Mouse (Mus musculus) midbrain, postnatal 0 days (tissue): ENCODE results near the gene Gm20388. TPM values are rescaled to one million over a fixed set of nuclear protein-coding genes. Genes with fewer than 3 reads are reported as not detected.
A peak's percentile ranks its signal among the peaks of the same experiment; 100 is the strongest.

Experiments
- ATAC-seq: fragments of 200-750 bp; cut with Nextera tagmentation; 2 replicates; pipeline ENCODE4 v1.8.0; 2017; ENCODE audit warnings: moderate number of reproducible peaks, mild to moderate bottlenecking, moderate TSS enrichment, moderate library complexity; ENCODE audit not compliant: low FRiP score
- DNase-seq: peaks from one replicate; pipeline ENCODE4 v3.0.0-alpha.2; 2015; ENCODE audit warnings: low spot score
- H3K27ac ChIP-seq: fragments of 300-500 bp; sonication (generic); 2 replicates; pipeline ENCODE4 v1.5.1; 2014; ENCODE audit warnings: low read depth, mild to moderate bottlenecking, low read length, mixed read lengths
- H3K27me3 ChIP-seq: fragments of 300-500 bp; sonication (generic); 2 replicates; pipeline ENCODE4 v1.6.1; 2014; ENCODE audit warnings: low read length, control low read depth, mixed read lengths; ENCODE audit not compliant: insufficient read depth
- H3K36me3 ChIP-seq: fragments of 300-500 bp; sonication (generic); 2 replicates; pipeline ENCODE4 v1.6.1; 2014; ENCODE audit warnings: low read length, control low read depth, mixed read lengths; ENCODE audit not compliant: insufficient read depth
- H3K4me1 ChIP-seq: fragments of 300-500 bp; sonication (generic); 2 replicates; pipeline ENCODE4 v1.6.1; 2014; ENCODE audit warnings: mild to moderate bottlenecking, control low read depth, antibody characterized with exemption, low read length, mixed read lengths; ENCODE audit not compliant: insufficient read depth
- H3K4me2 ChIP-seq: fragments of 300-500 bp; sonication (generic); 2 replicates; pipeline ENCODE4 v1.6.1; 2014; ENCODE audit warnings: low read depth, mild to moderate bottlenecking, low read length, mixed read lengths; ENCODE audit not compliant: poor library complexity, severe bottlenecking
- H3K4me3 ChIP-seq: fragments of 300-500 bp; sonication (generic); 2 replicates; pipeline ENCODE4 v1.5.1; 2014; ENCODE audit warnings: low read depth, mild to moderate bottlenecking, low read length, moderate library complexity
- H3K9ac ChIP-seq: fragments of 300-500 bp; sonication (generic); replicated peaks from 2 replicates; pipeline ENCODE4 v1.6.1; 2014; ENCODE audit warnings: mild to moderate bottlenecking, low read length, moderate library complexity, mixed read lengths; ENCODE audit not compliant: poor library complexity, severe bottlenecking
- H3K9me3 ChIP-seq: fragments of 300-500 bp; sonication (generic); 2 replicates; pipeline ENCODE4 v1.6.1; 2016; ENCODE audit warnings: low read length, control low read depth
- CTCF ChIP-seq: IDR thresholded peaks from 2 replicates; pipeline ENCODE4 v1.5.1; 2016; ENCODE audit warnings: antibody characterized with exemption, mild to moderate bottlenecking
- WGBS: fragments of 180-500 bp; shearing (Covaris S2); extraction: QIAGEN DNeasy Blood & Tissue Kit; methylation state at CpG from one replicate; pipeline ENCODE4 v1.1.7; 2014; 5-methylcytosine and 5-hydroxymethylcytosine counted together
- polyA plus RNA-seq: library from polyadenylated mRNA; unstranded; fragments of >200 nt; fragmentation: Nextera tagmentation; extraction: Ambion mirVana; gene quantifications from 2 replicates; pipeline ENCODE4 v1.2.1, GENCODE M21; 2015
- total RNA-seq: library from RNA; depleted of rRNA; stranded (reverse); fragments of >200 nt; gene quantifications from 2 replicates; pipeline ENCODE4 v1.2.3, GENCODE M21; 2014

The Gm20388 gene
- total and polyA plus RNA-seq, 2 experiments from 2014 or later, result 74.2 TPM; not detected in 1

DNA sequence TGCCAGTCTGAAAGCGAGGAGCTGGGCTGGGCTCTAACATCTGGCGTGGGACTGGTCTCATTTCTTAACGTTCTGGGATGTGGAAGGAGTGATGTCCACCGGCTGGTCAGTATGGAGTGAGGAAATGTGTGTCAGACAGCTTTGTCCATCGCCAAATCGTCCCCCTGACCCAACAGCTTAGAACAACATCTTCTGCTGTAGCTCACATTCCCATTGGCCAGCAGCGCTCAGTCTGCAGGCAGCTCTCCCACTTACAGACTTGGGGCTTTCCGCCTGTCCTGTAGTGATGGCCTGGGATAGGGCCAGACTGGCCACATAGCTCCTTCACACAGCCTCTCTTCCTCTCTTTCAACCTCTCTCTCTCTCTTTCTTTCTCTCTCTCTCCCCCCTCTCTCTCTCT lies 1568.5 kb downstream of the Gm20388 start:
- Histone ChIP-seq H3K36me3 (no peaks in the 10 kb centered on the region), H3K27me3 (peaks cover 10% of the 10 kb centered on the region), H3K27ac (no peak overlapping the region), H3K4me1 (no peaks in the 10 kb centered on the region; the same call in 1 of the 2 replicates), H3K4me2 (no peak overlapping the region), H3K4me3 (no peak overlapping the region), H3K9me3 (no peaks in the 10 kb centered on the region), H3K9ac (no peak overlapping the region)
- DNase-seq (no peak), ATAC-seq (no peak)
- WGBS, result 85% methylated on average over 8 of the region's 8 CpGs
- TF ChIP-seq CTCF, result no peak

DNA sequence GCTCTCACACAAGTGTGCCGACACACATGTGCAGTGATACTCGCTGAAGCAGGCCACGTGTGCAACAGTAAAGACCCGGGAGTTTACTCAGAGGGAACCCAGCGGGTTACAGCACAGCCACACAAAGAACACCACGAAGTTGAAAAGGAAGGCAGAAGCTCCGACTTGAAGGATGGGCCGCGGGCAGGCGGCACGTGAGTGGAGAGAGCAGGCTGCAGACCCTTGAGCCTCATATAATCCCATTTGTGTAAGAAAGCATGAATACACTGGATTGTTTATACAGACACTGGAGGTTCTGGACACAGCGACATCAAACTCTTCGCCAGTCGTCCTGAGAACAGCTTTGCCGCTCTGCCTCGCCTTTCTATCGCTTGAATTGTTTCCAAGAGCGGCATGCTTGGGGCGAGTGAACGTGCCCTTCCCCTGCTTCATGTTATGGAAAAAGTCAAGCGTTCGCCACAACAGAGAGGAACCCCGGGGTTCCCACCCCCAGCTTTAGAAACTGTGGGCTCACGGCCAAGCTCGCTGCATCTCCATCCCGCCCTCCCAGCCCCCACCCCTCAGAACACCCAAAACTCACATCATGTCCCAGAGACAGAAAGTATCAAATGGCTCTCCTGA lies 1569.9 kb downstream of the Gm20388 start:
- H3K4me1 ChIP-seq, result no peaks in the 10 kb centered on the region; the same call in 1 of the 2 replicates
- H3K36me3 ChIP-seq, result no peaks in the 10 kb centered on the region
- no peak overlapping the region for H3K9ac ChIP-seq
- no peak for TF ChIP-seq CTCF
- DNase-seq, result no peak
- 9% methylated on average over 26 of the region's 26 CpGs for WGBS
- no peak overlapping the region for H3K4me3 ChIP-seq
- H3K9me3 ChIP-seq, result no peaks in the 10 kb centered on the region
- peak overlapping the region; percentile 2; the same call in 1 of the 2 replicates for H3K4me2 ChIP-seq
- H3K27me3 ChIP-seq, result peaks cover 3% of the 10 kb centered on the region
- no peak for ATAC-seq
- H3K27ac ChIP-seq, result no peak overlapping the region

DNA sequence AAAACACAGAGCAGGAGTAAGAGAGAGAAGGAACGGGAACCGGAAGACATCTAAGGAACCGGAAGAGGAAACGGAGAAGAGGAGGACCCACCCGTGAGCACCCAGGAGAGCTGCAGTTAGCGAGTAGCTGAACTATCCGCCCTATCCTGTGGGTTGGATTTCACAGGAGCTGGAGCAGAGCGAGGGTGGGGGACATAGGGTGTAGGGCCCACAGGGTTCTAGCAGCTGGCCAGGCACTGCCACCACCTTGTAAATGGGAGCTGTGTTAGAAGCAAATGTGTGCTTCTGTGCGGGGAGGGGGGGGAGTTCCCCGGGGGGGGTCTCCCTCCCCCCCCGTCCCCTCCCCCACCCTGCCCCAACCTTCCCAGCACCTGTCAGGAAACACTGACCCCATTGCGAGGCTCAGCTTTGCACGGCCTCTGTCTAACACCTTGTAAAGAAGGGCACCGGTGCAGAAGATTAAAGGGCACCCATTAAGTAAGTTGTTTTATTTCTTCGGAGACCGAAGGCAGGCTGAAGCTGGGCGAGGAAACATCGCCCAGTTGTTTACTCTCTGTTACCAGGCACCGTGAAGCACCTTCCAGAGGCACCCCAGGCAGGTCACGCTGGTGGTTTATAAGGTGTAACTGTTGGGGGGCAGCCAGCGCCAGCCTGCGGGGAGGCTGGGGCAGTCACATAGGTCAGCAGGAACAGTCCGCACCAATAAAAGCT lies 1573.6 kb downstream of the Gm20388 start:
- 74% methylated on average over 23 of the region's 23 CpGs for WGBS
- ATAC-seq, result no peak
- Histone ChIP-seq H3K4me1 (no peaks in the 10 kb centered on the region; the same call in 1 of the 2 replicates), H3K36me3 (no peaks in the 10 kb centered on the region), H3K4me2 (no peak overlapping the region), H3K27ac (no peak overlapping the region), H3K9me3 (no peaks in the 10 kb centered on the region), H3K27me3 (peaks cover 3% of the 10 kb centered on the region; the same call in 1 of the 2 replicates), H3K4me3 (no peak overlapping the region), H3K9ac (no peak overlapping the region)
- DNase-seq, result no peak
- TF ChIP-seq CTCF, result no peak

DNA sequence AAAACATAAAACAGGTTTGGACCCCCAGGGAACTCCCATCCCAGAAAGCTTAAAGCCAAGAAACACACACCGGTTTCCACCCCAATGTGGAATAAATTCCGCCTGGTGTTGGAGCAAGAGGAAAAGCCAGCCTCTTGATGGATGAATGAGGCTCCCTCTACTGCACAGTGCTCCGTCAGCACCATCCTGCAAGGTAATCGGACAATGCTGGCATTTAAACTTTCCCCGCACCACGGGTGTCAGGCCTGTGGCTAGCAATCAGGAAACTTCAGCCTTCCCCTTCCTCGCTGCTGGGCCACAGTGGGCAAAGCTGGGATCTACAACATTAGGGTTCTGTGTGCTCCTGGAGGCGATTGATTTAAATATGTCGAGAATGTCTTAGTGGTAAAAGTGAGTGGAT lies 1581.0 kb downstream of the Gm20388 start:
- DNase-seq (no peak), ATAC-seq (no peak)
- no peaks in the 10 kb centered on the region for H3K9me3 ChIP-seq
- no peaks in the 10 kb centered on the region for H3K36me3 ChIP-seq
- H3K4me3 ChIP-seq, result no peak overlapping the region
- 56% methylated on average over 9 of the region's 9 CpGs for WGBS
- H3K27me3 ChIP-seq, result no peaks in the 10 kb centered on the region
- peak; percentile 45 for TF ChIP-seq CTCF
- H3K27ac ChIP-seq, result no peak overlapping the region
- no peak overlapping the region for H3K4me2 ChIP-seq
- no peaks in the 10 kb centered on the region for H3K4me1 ChIP-seq
- no peak overlapping the region for H3K9ac ChIP-seq

DNA sequence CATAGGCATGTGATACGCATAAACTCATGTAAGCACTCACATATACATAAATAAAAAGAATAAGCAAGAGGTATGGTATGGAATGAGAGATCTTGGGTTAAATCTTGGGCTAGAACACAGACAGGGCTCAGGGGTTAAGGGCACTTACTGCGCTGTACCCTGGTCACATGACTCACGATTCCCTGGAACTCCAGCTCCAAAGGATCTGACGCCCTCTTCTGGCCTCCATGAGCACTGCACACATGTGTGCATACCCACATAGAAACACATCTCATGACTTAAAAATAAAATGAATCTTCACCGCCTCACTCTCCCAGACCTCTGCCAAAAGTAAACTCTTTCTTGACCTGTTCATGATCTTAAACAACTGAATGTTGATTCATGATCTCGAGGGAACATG lies 1587.0 kb downstream of the Gm20388 start:
- H3K9me3 ChIP-seq, result no peaks in the 10 kb centered on the region
- no peak for ATAC-seq

DNA sequence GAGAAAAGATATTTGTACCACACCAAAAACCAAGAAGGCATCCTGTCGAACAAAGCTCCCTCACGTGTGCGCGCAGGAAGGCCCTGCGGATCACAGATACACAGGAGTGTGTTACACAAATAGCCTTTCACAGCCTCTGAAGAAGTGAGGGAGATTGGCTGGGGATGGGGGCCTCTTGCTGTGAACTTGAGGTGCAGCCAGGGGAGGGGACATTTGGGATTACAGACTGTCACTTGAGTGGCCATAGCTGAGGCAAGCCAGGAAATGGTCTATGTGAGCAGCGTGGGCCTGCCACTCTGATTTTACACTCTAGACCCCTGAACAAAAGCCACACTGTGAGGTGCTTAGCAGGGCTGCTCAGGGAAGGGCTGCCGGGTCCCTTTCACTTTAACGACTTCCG lies 1601.1 kb downstream of the Gm20388 start:
- no peak overlapping the region for H3K4me2 ChIP-seq
- peaks cover 15% of the 10 kb centered on the region for H3K27me3 ChIP-seq
- DNase-seq, result peak; percentile 27
- H3K9me3 ChIP-seq, result no peaks in the 10 kb centered on the region
- no peak overlapping the region for H3K9ac ChIP-seq
- no peaks in the 10 kb centered on the region for H3K36me3 ChIP-seq
- no peak for ATAC-seq
- H3K4me3 ChIP-seq, result no peak overlapping the region
- no peaks in the 10 kb centered on the region for H3K4me1 ChIP-seq
- H3K27ac ChIP-seq, result no peak overlapping the region
- WGBS, result 40% methylated on average over 9 of the region's 9 CpGs
- no peak for TF ChIP-seq CTCF

More for the DNA sequence above, 1587.0 kb downstream of the Gm20388 start:
- DNase-seq, result no peak
- TF ChIP-seq CTCF, result no peak
- Histone ChIP-seq H3K9ac (no peak overlapping the region), H3K4me1 (no peaks in the 10 kb centered on the region), H3K27ac (no peak overlapping the region), H3K4me3 (no peak overlapping the region), H3K4me2 (no peak overlapping the region), H3K27me3 (0 out of 2 replicates have a peak, but pooled peaks cover 3% of the 10 kb centered on the region), H3K36me3 (no peaks in the 10 kb centered on the region)
- 83% methylated on average over 6 of the region's 6 CpGs for WGBS
